Mouse (Mus musculus): ENCODE data around the gene Aplp2.

The Aplp2 gene

GRCm38 (mm10) chr9:31120533-31120915 lies 91.1 kb downstream of the Aplp2 start:
- DNase-seq = no peak

GRCm38 (mm10) chr9:31119882-31120532 lies 91.6 kb downstream of the Aplp2 start:
- DNase-seq = no peak

- DNase-seq = no peak
Measured at GRCm38 (mm10) chr9:31119405-31119804, 92.2 kb downstream of the Aplp2 start.

- DNase-seq = no peak
Measured at GRCm38 (mm10) chr9:31118520-31119298, 92.9 kb downstream of the Aplp2 start.

- no peak for DNase-seq
Measured at GRCm38 (mm10) chr9:31117488-31117887, 94.1 kb downstream of the Aplp2 start.

GRCm38 (mm10) chr9:31117088-31117487 lies 94.5 kb downstream of the Aplp2 start:
- no peak for DNase-seq

GRCm38 (mm10) chr9:31115586-31115985 lies 96.0 kb downstream of the Aplp2 start:
- no peak for DNase-seq

- DNase-seq = no peak
Measured at GRCm38 (mm10) chr9:31108464-31108863, 103.2 kb downstream of the Aplp2 start.

Measured in thymus, postnatal 36 days (tissue).